Mouse (Mus musculus) erythroblast, embryonic 14.5 days (primary cell): Measurements from ENCODE around the gene Hist1h2ac.

Experiments used
- GATA1 ChIP-seq: IDR thresholded peaks from 2 replicates; pipeline ENCODE4 v1.6.1; 2012; ENCODE audit warnings: low read length, inconsistent platforms, mixed read lengths
- TAL1 ChIP-seq: IDR thresholded peaks from 3 replicates; pipeline ENCODE4 v1.6.1; 2012; ENCODE audit warnings: low read length, inconsistent platforms, mixed read lengths

DNA sequence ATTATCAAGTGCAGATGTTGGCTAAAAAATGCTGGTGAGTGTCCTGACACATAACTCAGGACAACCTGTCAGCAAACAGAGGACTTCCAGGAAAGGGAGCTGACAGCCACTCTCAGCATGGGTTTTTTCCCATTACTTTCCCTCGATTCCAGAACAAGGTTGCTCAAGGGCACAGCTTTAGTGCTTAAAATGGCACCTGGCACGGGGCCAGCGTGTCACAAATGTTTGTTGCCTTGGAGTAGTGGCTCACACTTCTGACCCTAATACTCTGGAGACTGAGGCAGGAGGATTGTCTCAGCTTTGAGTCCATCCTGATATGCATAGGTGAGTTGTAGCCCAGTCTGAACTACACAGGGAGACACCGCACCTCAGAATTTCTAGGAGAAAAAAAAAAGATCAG lies 24.9 kb upstream of the Hist1h2ac start:
- no peak for TF ChIP-seq GATA1
- no peak for TF ChIP-seq TAL1
